Mouse (Mus musculus) liver, embryonic 14.5 days (tissue): Measurements from ENCODE around the gene Teddm1b. TPM values are rescaled to one million over a fixed set of nuclear protein-coding genes. Genes with fewer than 3 reads are reported as not detected.
A peak's percentile ranks its signal among the peaks of the same experiment; 100 is the strongest.

Experiments
- ATAC-seq: fragments of 200-750 bp; cut with Nextera tagmentation; 2 replicates; pipeline ENCODE4 v1.8.0; 2017; ENCODE audit warnings: moderate number of reproducible peaks, mild to moderate bottlenecking, moderate library complexity; ENCODE audit not compliant: insufficient read depth
- DNase-seq, 3 experiments: peaks; one replicate each; pipeline ENCODE4 v3.0.0-alpha.2; 2012 to 2013; ENCODE audit warnings: low read depth in 3 of 3, low spot score in 3 of 3
- H3K27ac ChIP-seq: fragments of 300-500 bp; sonication (generic); 2 replicates; pipeline ENCODE4 v1.5.1; 2014; ENCODE audit warnings: moderate library complexity, mild to moderate bottlenecking, control low read depth, inconsistent platforms
- H3K27me3 ChIP-seq: fragments of 300-500 bp; sonication (generic); 2 replicates; pipeline ENCODE4 v1.6.1; 2014; ENCODE audit warnings: mild to moderate bottlenecking, low read length, moderate library complexity; ENCODE audit not compliant: control insufficient read depth, insufficient read depth
- H3K36me3 ChIP-seq: fragments of 300-500 bp; sonication (generic); replicated peaks from 2 replicates; pipeline ENCODE4 v1.6.1; 2014; ENCODE audit warnings: low read depth; ENCODE audit not compliant: control insufficient read depth, insufficient read depth
- H3K4me1 ChIP-seq, 2 experiments: fragments of 200-500 bp in 1 of 2; fragments of 300-500 bp in 1 of 2; sonication (generic) in 1 of 2; replicated peaks; 2 replicates each; pipeline ENCODE4 v1.6.1; 2012 to 2014; ENCODE audit warnings: antibody characterized with exemption in 1 of 2, inconsistent platforms in 1 of 2, low read length in 1 of 2; ENCODE audit not compliant: control insufficient read depth in 2 of 2, insufficient read depth in 2 of 2
- H3K4me2 ChIP-seq: fragments of 300-500 bp; sonication (generic); 2 replicates; pipeline ENCODE4 v1.6.1; 2014; ENCODE audit warnings: low read depth, mild to moderate bottlenecking, control low read depth, moderate library complexity
- H3K4me3 ChIP-seq, 2 experiments: fragments of 200-500 bp in 1 of 2; fragments of 300-500 bp in 1 of 2; sonication (generic) in 1 of 2; 2 replicates each; pipeline ENCODE4 v1.5.1; 2012 to 2014; ENCODE audit warnings: low read depth in 2 of 2, low read length in 2 of 2, mild to moderate bottlenecking in 2 of 2, control low read depth in 1 of 2, inconsistent platforms in 1 of 2, moderate library complexity in 1 of 2; ENCODE audit not compliant: insufficient read depth in 1 of 2
- H3K9ac ChIP-seq: fragments of 300-500 bp; sonication (generic); replicated peaks from 2 replicates; pipeline ENCODE4 v1.6.1; 2014; ENCODE audit warnings: mild to moderate bottlenecking, control low read depth, moderate library complexity
- H3K9me3 ChIP-seq: fragments of 300-500 bp; sonication (generic); 2 replicates; pipeline ENCODE4 v1.6.1; 2016; ENCODE audit warnings: low read length, mixed read lengths; ENCODE audit not compliant: control insufficient read depth
- CTCF ChIP-seq: IDR thresholded peaks from 2 replicates; pipeline ENCODE4 v1.5.1; 2016; ENCODE audit warnings: antibody characterized with exemption, low read depth, control low read depth
- EP300 ChIP-seq: IDR thresholded peaks from 2 replicates; pipeline ENCODE4 v1.6.1; 2016; ENCODE audit warnings: antibody characterized with exemption, low read depth
- WGBS: fragments of 180-500 bp; shearing (Covaris S2); extraction: QIAGEN DNeasy Blood & Tissue Kit; methylation state at CpG from one replicate; pipeline ENCODE4 v1.1.7; 2014; ENCODE audit not compliant: insufficient replicate concordance; 5-methylcytosine and 5-hydroxymethylcytosine counted together
- polyA plus RNA-seq, 2 experiments: library from polyadenylated mRNA; depleted of rRNA in 1 of 2; stranded (reverse) in 1 of 2; unstranded in 1 of 2; fragments of >200 nt; fragmentation: Nextera tagmentation in 1 of 2; extraction: Ambion mirVana in 1 of 2; gene quantifications; 2 replicates each; pipeline versions ENCODE4 v1.2.1 to v1.2.3; 2012 to 2014

Gene Teddm1b
- polyA plus RNA-seq, 2 experiments = 0.08 TPM; not detected in 1

DNA sequence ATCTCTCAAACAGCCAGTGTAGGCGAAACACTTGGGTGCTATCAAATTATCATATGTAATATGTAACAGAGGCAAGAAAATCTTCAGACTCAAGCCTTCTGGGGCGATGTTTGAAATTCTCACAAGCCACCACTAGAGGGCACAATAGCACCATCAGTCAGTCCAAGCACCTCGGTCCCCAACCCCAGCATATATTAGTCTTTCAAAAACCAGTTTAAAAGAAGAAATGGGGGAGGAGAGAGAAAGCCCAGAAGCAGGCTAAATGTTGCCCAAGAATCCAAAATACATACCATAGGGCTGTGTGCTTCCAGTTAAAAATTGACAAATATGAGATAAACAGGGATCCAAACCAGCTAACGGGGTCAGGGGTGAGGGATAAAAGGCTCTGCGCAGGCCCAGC is 20.8 kb downstream of the Teddm1b start:
- DNase-seq (peak; percentile 57 to 65 (median 59)), ATAC-seq (no peak)
- no peak overlapping the region for H3K4me3 ChIP-seq
- no peaks in the 10 kb centered on the region for H3K36me3 ChIP-seq
- TF ChIP-seq EP300 (peak; percentile 14; the same call in 1 of the 2 replicates), CTCF (peak; percentile 85)
- H3K9ac ChIP-seq = no peak overlapping the region
- no peak overlapping the region for H3K27ac ChIP-seq
- H3K27me3 ChIP-seq = no peaks in the 10 kb centered on the region
- peaks cover 6 to 10% of the 10 kb centered on the region in 2 experiments for H3K4me1 ChIP-seq
- H3K9me3 ChIP-seq = no peaks in the 10 kb centered on the region
- WGBS = 33% methylated on average over 5 of the region's 5 CpGs
- no peak overlapping the region for H3K4me2 ChIP-seq

DNA sequence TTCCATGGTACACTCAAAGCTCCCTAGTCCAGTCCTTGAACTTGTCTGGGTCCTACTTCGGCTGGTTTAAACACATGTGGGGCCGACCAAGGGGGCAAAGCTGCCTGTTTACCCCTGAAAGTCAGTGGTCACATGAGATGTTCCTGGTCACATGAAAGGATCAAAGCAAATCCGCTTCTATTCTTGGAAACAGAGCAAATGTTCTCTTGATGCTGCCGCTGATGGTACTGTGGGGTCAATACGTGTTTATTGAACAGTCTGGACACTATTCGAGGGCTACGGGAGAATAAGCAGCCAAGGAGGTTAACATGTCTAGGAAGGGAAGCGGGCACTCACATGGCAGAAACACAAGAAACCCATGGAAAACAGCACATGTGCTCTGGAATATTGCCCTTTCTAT is 23.1 kb downstream of the Teddm1b start:
- Histone ChIP-seq H3K27ac (no peak overlapping the region), H3K4me3 (no peak overlapping the region), H3K4me1 (peaks cover 10 to 13% of the 10 kb centered on the region in 2 experiments), H3K9me3 (no peaks in the 10 kb centered on the region), H3K36me3 (no peaks in the 10 kb centered on the region), H3K4me2 (no peak overlapping the region), H3K9ac (no peak overlapping the region), H3K27me3 (no peaks in the 10 kb centered on the region)
- 71% methylated on average over 8 of the region's 8 CpGs for WGBS
- ATAC-seq = no peak
- no peak for TF ChIP-seq EP300
- no peak for TF ChIP-seq CTCF
- DNase-seq = no peak

DNA sequence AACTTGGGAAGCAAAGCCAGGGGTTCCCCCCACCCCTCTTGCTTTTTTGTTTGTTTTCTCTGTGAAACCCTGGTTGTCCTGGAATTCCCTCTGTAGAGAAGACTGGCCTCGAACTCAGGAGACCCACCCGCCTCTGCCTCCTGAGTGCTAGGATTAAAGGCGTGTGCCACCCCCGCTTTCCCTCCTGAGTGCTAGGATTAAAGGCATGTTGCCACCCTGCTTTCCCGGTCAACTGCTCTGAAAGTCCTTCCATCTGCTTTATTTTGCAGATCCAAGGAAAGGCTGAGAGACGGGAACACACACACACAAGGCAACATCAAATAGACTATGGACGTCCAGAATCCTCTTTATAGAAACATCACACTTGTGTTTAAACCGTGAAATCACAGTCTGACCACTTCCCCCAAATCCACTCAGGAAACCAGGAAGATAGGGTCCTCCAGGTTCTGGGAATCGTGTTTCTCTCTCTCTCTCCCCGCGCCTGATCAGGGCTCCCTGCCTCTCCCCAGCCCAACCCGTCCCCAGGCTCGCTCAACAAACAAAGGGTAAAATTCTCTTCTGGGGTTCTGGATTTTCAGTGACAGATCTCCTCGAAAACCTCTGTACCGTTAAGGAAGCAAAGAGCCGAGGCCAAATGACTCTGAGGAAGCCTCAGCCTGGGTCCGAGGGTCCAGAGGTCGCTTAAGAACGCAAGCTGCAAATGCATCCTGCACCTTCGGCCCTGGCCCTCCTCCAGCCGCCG is 25.0 kb downstream of the Teddm1b start:
- ATAC-seq = no peak
- WGBS = 21% methylated on average over 22 of the region's 22 CpGs
- peaks cover 10 to 13% of the 10 kb centered on the region in 2 experiments for H3K4me1 ChIP-seq

DNA sequence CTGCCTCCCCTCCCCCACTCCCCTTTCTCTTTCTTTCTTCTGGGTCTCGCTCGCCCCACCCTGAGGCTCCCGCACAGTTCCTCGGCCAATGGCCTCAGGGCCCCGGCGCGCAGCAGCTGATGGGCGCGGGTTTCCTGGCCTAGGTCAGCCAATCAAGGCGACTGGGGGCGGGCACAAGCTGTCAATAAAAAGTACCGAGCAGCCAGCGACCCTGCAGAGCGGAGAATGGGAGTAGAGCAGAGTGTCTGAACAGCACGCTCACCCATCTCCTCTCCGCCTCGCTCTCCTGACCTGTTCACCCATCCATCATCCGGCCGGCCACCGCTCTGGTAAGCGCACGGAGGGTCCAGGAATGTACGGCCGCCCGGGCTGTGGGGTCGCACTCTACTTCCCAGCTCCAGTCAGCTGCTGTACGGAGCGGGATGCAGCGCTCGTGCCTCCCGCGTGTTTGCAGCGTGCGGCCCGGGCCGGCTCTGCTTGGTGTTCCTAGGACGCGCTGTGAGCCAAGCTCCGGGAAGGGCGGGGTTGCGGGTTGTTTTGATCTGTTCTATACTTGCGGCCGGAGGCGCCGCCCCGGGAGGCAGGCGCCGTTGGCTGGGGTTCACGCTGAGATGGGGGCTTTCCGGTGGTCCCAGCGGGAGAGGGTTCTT is 25.7 kb downstream of the Teddm1b start, which contains the start of the genes Glul and Teddm2:
Glul (plus strand) TSS at position 214 of the 650 bp plus-strand sequence.
Teddm2 (minus strand) TSS at position 498 of the 650 bp plus-strand sequence.
- WGBS = 0% methylated on average over 51 of the region's 51 CpGs
- peaks cover 25% of the 10 kb centered on the region for H3K36me3 ChIP-seq
- peaks cover 10 to 13% of the 10 kb centered on the region in 2 experiments for H3K4me1 ChIP-seq
- peak within 1 kb of the TSS; percentile 75 to 77 for H3K4me3 ChIP-seq
- H3K4me2 ChIP-seq = peak within 1 kb of the TSS; percentile 83
- DNase-seq (peak; percentile 87 to 90 (median 88)), ATAC-seq (peak; percentile 92)
- H3K9ac ChIP-seq = peak within 1 kb of the TSS; percentile 88
- H3K9me3 ChIP-seq = no peaks in the 10 kb centered on the region
- peak; percentile 31; the same call in 1 of the 2 replicates for TF ChIP-seq EP300
- TF ChIP-seq CTCF = no peak
- H3K27ac ChIP-seq = peak within 1 kb of the TSS; percentile 94
- no peaks in the 10 kb centered on the region for H3K27me3 ChIP-seq

More for the DNA sequence above, 25.0 kb downstream of the Teddm1b start:
- Histone ChIP-seq H3K36me3 (peaks cover 18% of the 10 kb centered on the region), H3K9me3 (no peaks in the 10 kb centered on the region), H3K9ac (peak overlapping the region; percentile 67), H3K4me2 (peak overlapping the region; percentile 83), H3K27me3 (no peaks in the 10 kb centered on the region), H3K27ac (peak overlapping the region; percentile 20), H3K4me3 (peak overlapping the region; percentile 75 to 77)
- TF ChIP-seq CTCF (no peak), EP300 (no peak)
- no peak for DNase-seq

DNA sequence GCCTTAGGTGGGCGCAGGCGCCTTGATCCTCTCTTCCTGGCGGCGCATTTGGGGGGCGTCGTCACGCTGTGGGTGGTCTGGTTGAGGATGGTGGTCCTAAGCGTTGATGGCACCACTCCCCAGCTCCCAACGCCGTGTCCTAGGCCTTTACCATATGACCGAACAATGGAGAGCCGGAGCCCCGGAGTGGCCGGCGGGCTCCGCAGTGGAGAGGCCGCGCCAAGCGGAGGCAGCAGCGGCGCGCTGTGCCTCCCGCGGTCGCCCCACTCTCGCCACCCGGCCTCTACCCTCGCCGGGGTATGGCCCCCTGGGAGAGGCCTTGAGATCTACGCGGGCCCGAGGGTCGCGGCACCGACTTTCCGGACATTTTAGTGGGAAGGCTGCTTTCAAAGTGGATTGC is 26.2 kb downstream of the Teddm1b start:
- Histone ChIP-seq H3K27ac (peak overlapping the region; percentile 94), H3K27me3 (no peaks in the 10 kb centered on the region), H3K36me3 (peaks cover 30% of the 10 kb centered on the region), H3K4me2 (peak overlapping the region; percentile 83), H3K4me1 (peaks cover 10 to 13% of the 10 kb centered on the region in 2 experiments), H3K9ac (peak overlapping the region; percentile 88), H3K9me3 (no peaks in the 10 kb centered on the region), H3K4me3 (peak overlapping the region; percentile 75 to 77)
- TF ChIP-seq CTCF = no peak
- TF ChIP-seq EP300 = no peak
- ATAC-seq (peak; percentile 34), DNase-seq (no peak)
- under 1% methylated on average over 28 of the region's 36 CpGs for WGBS
